Mouse (Mus musculus): ENCODE measurements at regions not wholly inside any gene's neighbourhood (a gene's known extent, or its start where the extent isn't known, plus 50 kb on each side); places are given as distances from the start of the nearest gene placed in this dataset.

GRCm38 (mm10) chr14:104298312-104298711 is 169.5 kb downstream of the Pou4f1 start:
- TF ChIP-seq POLR2A (IDR thresholded peaks at IDR 0.05; ENCODE audit: control insufficient read depth, low read depth, low read length) (no peak), CTCF (IDR thresholded peaks at IDR 0.05; ENCODE audit: control insufficient read depth, insufficient read depth, insufficient replicate concordance, low read depth, low read length) (no peak)
